ENCODE assay signal across 9 mouse cellular contexts in the genomic region with DNA sequence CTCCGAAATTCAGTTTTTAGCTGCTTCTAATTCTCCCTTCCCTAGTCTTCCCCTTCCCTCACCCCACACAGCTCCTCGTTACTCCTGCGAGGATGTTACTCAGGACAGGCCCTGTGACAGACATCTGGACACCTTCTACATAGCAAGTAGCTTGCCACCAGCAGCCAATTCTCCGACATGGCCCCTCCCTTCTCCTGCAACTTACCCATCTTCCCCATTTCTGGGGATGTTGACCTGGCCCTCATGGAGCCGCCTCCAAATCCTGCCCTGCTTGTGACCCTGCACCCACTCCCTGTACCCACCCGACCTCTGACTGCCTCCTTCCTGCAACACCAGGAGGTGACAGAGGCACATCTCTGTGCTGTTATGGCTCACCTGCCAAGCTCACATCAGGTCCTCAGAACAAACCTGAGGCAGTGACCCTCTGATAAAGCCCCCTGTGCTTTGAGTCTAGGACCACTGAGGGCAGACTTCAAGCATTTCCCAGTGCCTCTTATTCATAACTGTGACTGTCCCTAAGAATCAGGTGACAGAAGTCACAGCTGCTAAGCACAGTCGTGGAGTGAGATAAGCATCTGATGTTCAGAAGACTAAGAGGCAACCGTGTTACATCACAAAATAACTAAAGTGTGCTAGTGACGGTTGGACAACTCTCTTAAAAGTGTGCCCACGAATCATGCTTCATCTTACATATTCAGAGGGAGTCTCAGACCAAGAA. TPM values are rescaled to one million over a fixed set of nuclear protein-coding genes. Genes with fewer than 3 reads are reported as not detected.
DNase-seq lines count a peak whose midpoint lies in the region; ATAC-seq and TF ChIP-seq lines count a peak whose summit lies in the region.
"Had no signal": no experiment of that assay in that cellular context is flagged by ENCODE, and none has a peak within 500 bp of the region (broad histone marks: within the 10 kb centered on the region; RNA-seq: fewer than 3 reads in every experiment).

No protein-coding gene starts in this region.

- peak overlapping the region; percentile 58 for H3K27ac ChIP-seq in gastrocnemius, adult 2 months
- H3K27ac ChIP-seq in liver, postnatal 0 days (ENCODE audit: low read depth), result peak overlapping the region; percentile 79
- peak overlapping the region; percentile 95 for H3K27ac ChIP-seq in thymus, adult 2 months (ENCODE audit: control insufficient read depth, insufficient read depth, low read length)

- no peak for TF ChIP-seq EP300 in liver, postnatal 0 days (IDR thresholded peaks at IDR 0.05; ENCODE audit: low read depth)

- no peak overlapping the region for H3K9ac ChIP-seq in liver, postnatal 0 days (replicated peaks)
- H3K9ac ChIP-seq: liver, embryonic 15.5 days had no signal

- intact Hi-C loops in gastrocnemius, adult 2 months (cut with DNase I), result no loop called here
- intact Hi-C loops in gastrocnemius, postnatal 36 days (cut with DNase I), result no loop called here

- no peaks in the 10 kb centered on the region for H3K27me3 ChIP-seq in liver, postnatal 0 days (ENCODE audit: insufficient read depth, low read length)
- no peaks in the 10 kb centered on the region for H3K27me3 ChIP-seq in thymus, adult 2 months (ENCODE audit: control insufficient read depth, insufficient read depth, low read length)
- H3K27me3 ChIP-seq: liver, embryonic 15.5 days had no signal

- peaks cover 8% of the 10 kb centered on the region for H3K36me3 ChIP-seq in liver, postnatal 0 days (replicated peaks; ENCODE audit: insufficient read depth, low read length)
- H3K36me3 ChIP-seq in thymus, adult 2 months (ENCODE audit: control insufficient read depth, insufficient read depth, low read length), result peaks cover 23% of the 10 kb centered on the region
- H3K36me3 ChIP-seq: liver, embryonic 15.5 days had no signal

- TF ChIP-seq CTCF in gastrocnemius, adult 2 months (IDR thresholded peaks at IDR 0.05), result no peak
- TF ChIP-seq CTCF in lung, adult 2 months (IDR thresholded peaks at IDR 0.05; ENCODE audit: insufficient read depth, low read length), result no peak
- TF ChIP-seq CTCF in liver, postnatal 0 days (IDR thresholded peaks at IDR 0.05; ENCODE audit: low read depth), result no peak
- TF ChIP-seq CTCF in thymus, adult 2 months (IDR thresholded peaks at IDR 0.05; ENCODE audit: borderline replicate concordance, control insufficient read depth, extremely low read depth, insufficient read depth, low read length, poor library complexity), result no peak; the same call in 1 of the 2 replicates

- ATAC-seq in liver, postnatal 0 days, result no peak

- TF ChIP-seq POLR2A in lung, adult 2 months (IDR thresholded peaks at IDR 0.05; ENCODE audit: borderline replicate concordance, extremely low read depth, low read depth, low read length), result no peak
- no peak for TF ChIP-seq POLR2A in thymus, adult 2 months (IDR thresholded peaks at IDR 0.05; ENCODE audit: control insufficient read depth, extremely low read depth, insufficient read depth, low read length, poor library complexity)

- WGBS in lung, adult 2 months, result 55% methylated on average over 10 of the region's 10 CpGs
- 57% methylated on average over 10 of the region's 10 CpGs for WGBS in liver, postnatal 0 days (ENCODE audit: insufficient replicate concordance)
- 41% methylated on average over 10 of the region's 10 CpGs for WGBS in thymus, adult 2 months

- H3K4me2 ChIP-seq in liver, postnatal 0 days (ENCODE audit: low read depth, low read length), result no peak overlapping the region
- H3K4me2 ChIP-seq: liver, embryonic 15.5 days had no signal

- H3K4me3 ChIP-seq in gastrocnemius, adult 2 months, result no peak overlapping the region
- H3K4me3 ChIP-seq in lung, adult 2 months (replicated peaks; ENCODE audit: extremely low read depth, low read depth, low read length), result no peak overlapping the region
- H3K4me3 ChIP-seq in liver, postnatal 0 days (ENCODE audit: low read depth, low read length), result no peak overlapping the region
- peak overlapping the region; percentile 14; the same call in 1 of the 2 replicates for H3K4me3 ChIP-seq in thymus, adult 2 months (ENCODE audit: control insufficient read depth, insufficient read depth, low read length)
- H3K4me3 ChIP-seq: liver, embryonic 15.5 days had no signal

- H3K9me3 ChIP-seq in liver, postnatal 0 days (ENCODE audit: low read length), result no peaks in the 10 kb centered on the region
- H3K9me3 ChIP-seq: liver, embryonic 15.5 days had no signal

- DNase-seq in gastrocnemius, adult 2 months, result no peak
- no peak for DNase-seq in gastrocnemius, postnatal 36 days
- peak; percentile 39 to 50 for DNase-seq in lung, adult 18-20 months
- no peak for DNase-seq in lung, adult 2 months
- DNase-seq in liver, postnatal 0 days, result no peak
- DNase-seq in thymus, adult 2 months, result peak; percentile 55
- DNase-seq in layer of hippocampus, postnatal 10 days (ENCODE audit: low spot score in 2 of 2), result no peak
- DNase-seq in layer of hippocampus, adult 18-20 months (ENCODE audit: low spot score in 2 of 2), result no peak

- H3K4me1 ChIP-seq in lung, adult 2 months (ENCODE audit: control insufficient read depth, insufficient read depth, low read length), result peaks cover 32% of the 10 kb centered on the region
- peaks cover 12% of the 10 kb centered on the region for H3K4me1 ChIP-seq in liver, postnatal 0 days (ENCODE audit: insufficient read depth)
- H3K4me1 ChIP-seq in thymus, adult 2 months (replicated peaks; ENCODE audit: control insufficient read depth, insufficient read depth, low read length), result peaks cover 58% of the 10 kb centered on the region
- H3K4me1 ChIP-seq: liver, embryonic 15.5 days had no signal

RNA-seq across cellular contexts. Expression of a gene that starts 18.0 kb away (rescaled TPM):
- total RNA-seq in gastrocnemius, adult 2 months (2021), result 1 to 10 TPM; 4.2 to 8.1 TPM
- total RNA-seq in gastrocnemius, postnatal 36 days (2021), result 1 to 10 TPM; 3.6 to 5.3 TPM
- polyA plus RNA-seq in lung, adult 2 months (2012; rRNA removed), result 38.2 and 40.8 TPM in 2 replicates
- polyA plus RNA-seq in liver, postnatal 0 days (2015; fragmentation: Nextera tagmentation; extraction: Ambion mirVana), result 5.5 and 6.1 TPM in 2 replicates
- 178 and 180 TPM in 2 replicates for polyA plus RNA-seq in thymus, adult 2 months (2012; rRNA removed)
- 10 to 100 TPM; 38.8 to 41.0 TPM for total RNA-seq in layer of hippocampus, postnatal 10 days (2021)
- 10 to 100 TPM; 50.0 to 50.7 TPM for total RNA-seq in layer of hippocampus, adult 18-20 months (2021)

RNA-seq across cellular contexts. Expression of a gene that starts 46.3 kb away (rescaled TPM):
- total RNA-seq in gastrocnemius, adult 2 months (2021), result 10 to 100 TPM; 12.4 to 16.3 TPM
- 10 to 100 TPM; 13.5 to 16.0 TPM for total RNA-seq in gastrocnemius, postnatal 36 days (2021)
- 31.9 and 34.7 TPM in 2 replicates for polyA plus RNA-seq in lung, adult 2 months (2012; rRNA removed)
- 6.0 and 6.4 TPM in 2 replicates for polyA plus RNA-seq in liver, postnatal 0 days (2015; fragmentation: Nextera tagmentation; extraction: Ambion mirVana)
- 53.1 and 56.5 TPM in 2 replicates for polyA plus RNA-seq in thymus, adult 2 months (2012; rRNA removed)
- total RNA-seq in layer of hippocampus, postnatal 10 days (2021), result 10 to 100 TPM; 25.1 to 25.2 TPM
- 10 to 100 TPM; 34.7 to 35.9 TPM for total RNA-seq in layer of hippocampus, adult 18-20 months (2021)

Comparison
In these comparisons a context has a peak if more than half of its experiments do, and no peak if none do; other contexts are left out.
1. DNase-seq: peak in lung, adult 18-20 months (2 of 2) and thymus, adult 2 months (single experiment); none in gastrocnemius, adult 2 months (single experiment), gastrocnemius, postnatal 36 days (0 of 2), lung, adult 2 months (single experiment), liver, postnatal 0 days (single experiment), layer of hippocampus, postnatal 10 days (0 of 2) and layer of hippocampus, adult 18-20 months (0 of 2).
2. RNA of a gene that starts 18.0 kb away (total RNA-seq): 50.0 to 50.7 TPM in layer of hippocampus, adult 18-20 months and 38.8 to 41.0 TPM in layer of hippocampus, postnatal 10 days; 4.2 to 8.1 TPM in gastrocnemius, adult 2 months and 3.6 to 5.3 TPM in gastrocnemius, postnatal 36 days; every median in the first group is over 4 times any median in the second.
3. Peak in every context shown above with its lines, with median percentiles within 50 percentile points of each other: H3K27ac ChIP-seq.